Mouse (Mus musculus) E14TG2a.4 (cell line): ENCODE data around the gene Megf9.

Source experiments
- CTCF ChIP-seq: conservative IDR thresholded peaks from 2 replicates; pipeline ENCODE4 v1.5.1; 2014; ENCODE audit warnings: low read length
- POU5F1 ChIP-seq: IDR thresholded peaks from 2 replicates; pipeline ENCODE4 v1.6.1; 2014; ENCODE audit warnings: low read length, borderline replicate concordance

DNA sequence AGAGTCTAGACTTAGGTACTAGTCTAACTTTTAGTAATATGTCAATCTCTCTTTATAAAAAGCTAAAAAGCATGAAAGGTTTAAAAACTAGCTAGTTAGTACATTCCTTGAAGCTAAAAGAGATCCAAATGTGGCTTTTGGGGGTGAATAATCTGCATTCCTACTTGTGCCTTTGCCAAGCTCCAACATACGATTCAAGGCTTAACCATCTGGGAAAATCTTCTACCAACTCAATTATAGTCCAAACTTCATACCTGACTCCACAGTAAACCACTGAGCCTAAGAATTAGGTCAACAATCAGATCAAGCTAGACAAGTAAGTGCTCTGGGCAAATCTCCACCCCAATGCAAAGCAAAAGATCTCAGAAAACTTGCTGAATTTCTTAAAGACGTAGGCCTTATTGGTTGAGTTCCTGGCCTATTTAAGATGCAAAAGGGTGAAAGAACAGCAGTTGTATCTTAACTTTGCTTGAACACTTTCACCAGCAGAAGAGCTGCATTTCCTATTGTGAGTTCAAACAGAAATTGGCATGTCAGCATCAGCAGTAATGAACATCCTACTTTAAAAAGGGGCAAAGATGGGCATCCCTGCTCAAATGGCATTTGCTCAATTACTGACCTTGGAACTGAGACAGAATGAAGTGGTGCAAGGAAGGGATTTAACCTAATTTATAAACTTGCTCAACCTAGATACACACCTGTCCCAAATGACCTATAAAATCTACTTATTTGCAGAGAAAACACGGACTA lies 1.6 kb downstream of the Megf9 start:
- TF ChIP-seq CTCF (no peak), POU5F1 (no peak)
